Comparison of ENCODE assay signal across 28 mouse cellular contexts in the genomic region with DNA sequence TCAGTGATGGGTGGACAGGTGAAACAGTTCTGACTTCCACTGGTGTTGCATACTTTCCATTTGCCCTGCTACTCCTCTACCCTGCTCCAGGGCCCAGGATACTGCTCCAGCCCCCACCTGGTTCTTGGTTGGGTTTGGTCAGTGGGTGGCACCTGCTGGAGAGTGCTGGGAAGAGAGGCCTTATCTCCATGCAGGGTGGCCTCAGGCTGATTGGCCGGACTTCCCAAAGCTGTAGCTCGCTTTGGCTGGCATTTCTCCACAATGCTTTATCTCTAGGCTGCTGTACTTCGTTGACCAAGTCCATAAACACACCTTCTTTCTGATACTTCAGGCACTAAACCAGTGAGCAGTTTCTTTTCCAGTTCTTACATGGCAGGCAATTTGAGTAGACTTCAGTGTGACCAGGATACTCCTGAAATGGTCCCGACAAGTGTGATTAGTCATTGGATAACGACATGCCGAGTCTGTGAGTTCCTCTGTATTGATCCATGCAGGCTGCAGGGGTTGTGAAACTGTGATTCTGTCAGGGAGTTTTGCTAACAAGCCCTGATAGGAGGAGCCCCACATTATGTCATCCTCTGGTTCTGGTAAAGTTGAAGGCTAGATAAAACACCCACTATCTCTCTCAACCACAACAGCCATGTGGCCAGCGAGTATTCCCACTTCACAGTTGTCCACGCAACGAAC. TPM values are rescaled to one million over a fixed set of nuclear protein-coding genes. Genes with fewer than 3 reads are reported as not detected.
DNase-seq lines count a peak whose midpoint lies in the region; ATAC-seq and TF ChIP-seq lines count a peak whose summit lies in the region.
"Had no signal": no experiment of that assay in that cellular context is flagged by ENCODE, and none has a peak within 500 bp of the region (broad histone marks: within the 10 kb centered on the region; RNA-seq: fewer than 3 reads in every experiment).

No protein-coding gene starts in this region.

- H3K36me3 ChIP-seq in intestine, embryonic 16.5 days (ENCODE audit: control insufficient read depth, insufficient read depth, low read length) = no peaks in the 10 kb centered on the region
- no peaks in the 10 kb centered on the region for H3K36me3 ChIP-seq in liver, embryonic 12.5 days
- H3K36me3 ChIP-seq in midbrain, postnatal 0 days (ENCODE audit: insufficient read depth, low read length) = no peaks in the 10 kb centered on the region
- H3K36me3 ChIP-seq: heart, embryonic 12.5 days; hindbrain, embryonic 10.5 days; limb, embryonic 15.5 days; midbrain, embryonic 12.5 days; neural tube, embryonic 12.5 days had no signal

- ATAC-seq in intestine, embryonic 16.5 days = peak; percentile 75
- ATAC-seq in liver, embryonic 12.5 days = peak; percentile 75
- peak; percentile 46 for ATAC-seq in megakaryocyte progenitor cell, adult 5-6 weeks (replicated peaks; ENCODE audit: poor library complexity)
- no peak for ATAC-seq in midbrain, postnatal 0 days (ENCODE audit: low FRiP score)
- ATAC-seq: activated CD4-positive, CD25-positive, alpha-beta regulatory T cell, adult 4 months; forebrain, embryonic 13.5 days; hindbrain, postnatal 0 days had no signal

- peak overlapping the region; percentile 5; the same call in 1 of the 2 replicates for H3K4me2 ChIP-seq in intestine, embryonic 16.5 days (ENCODE audit: low read depth, low read length)
- H3K4me2 ChIP-seq in liver, embryonic 12.5 days = no peak overlapping the region
- no peak overlapping the region for H3K4me2 ChIP-seq in midbrain, postnatal 0 days (ENCODE audit: low read depth, low read length, poor library complexity, severe bottlenecking)
- H3K4me2 ChIP-seq: forebrain, embryonic 13.5 days; heart, embryonic 12.5 days; limb, embryonic 15.5 days; midbrain, embryonic 12.5 days; neural tube, embryonic 12.5 days had no signal

- H3K27me3 ChIP-seq in intestine, embryonic 16.5 days (replicated peaks; ENCODE audit: control insufficient read depth, insufficient read depth, low read length) = no peaks in the 10 kb centered on the region
- no peaks in the 10 kb centered on the region for H3K27me3 ChIP-seq in liver, embryonic 12.5 days (replicated peaks)
- no peaks in the 10 kb centered on the region for H3K27me3 ChIP-seq in midbrain, postnatal 0 days (ENCODE audit: insufficient read depth, low read length)
- H3K27me3 ChIP-seq: forebrain, embryonic 13.5 days; heart, embryonic 12.5 days; limb, embryonic 15.5 days; midbrain, embryonic 12.5 days; neural tube, embryonic 12.5 days had no signal

- H3K9me3 ChIP-seq in intestine, embryonic 16.5 days (ENCODE audit: control insufficient read depth, low read length) = no peaks in the 10 kb centered on the region
- H3K9me3 ChIP-seq in liver, embryonic 12.5 days (replicated peaks) = no peaks in the 10 kb centered on the region
- no peaks in the 10 kb centered on the region for H3K9me3 ChIP-seq in midbrain, postnatal 0 days (ENCODE audit: low read length)
- H3K9me3 ChIP-seq: forebrain, embryonic 13.5 days; heart, embryonic 12.5 days; hindbrain, embryonic 10.5 days; limb, embryonic 15.5 days; midbrain, embryonic 12.5 days; neural tube, embryonic 12.5 days had no signal

- WGBS in intestine, embryonic 16.5 days = 47% methylated on average over 9 of the region's 9 CpGs
- WGBS in liver, embryonic 12.5 days (ENCODE audit: insufficient replicate concordance) = 18% methylated on average over 9 of the region's 9 CpGs
- 82% methylated on average over 9 of the region's 9 CpGs for WGBS in midbrain, postnatal 0 days

- no peak overlapping the region for H3K9ac ChIP-seq in intestine, embryonic 16.5 days (ENCODE audit: low read depth, low read length)
- no peak overlapping the region for H3K9ac ChIP-seq in liver, embryonic 12.5 days
- H3K9ac ChIP-seq in midbrain, postnatal 0 days (replicated peaks; ENCODE audit: low read length, poor library complexity, severe bottlenecking) = no peak overlapping the region
- H3K9ac ChIP-seq: forebrain, embryonic 13.5 days; heart, embryonic 12.5 days; limb, embryonic 15.5 days; midbrain, embryonic 12.5 days; neural tube, embryonic 12.5 days had no signal

- H3K4me1 ChIP-seq in intestine, embryonic 16.5 days (ENCODE audit: control insufficient read depth, insufficient read depth, low read length) = no peaks in the 10 kb centered on the region
- 0 out of 2 replicates have a peak, but pooled peaks cover 8% of the 10 kb centered on the region for H3K4me1 ChIP-seq in liver, embryonic 12.5 days
- H3K4me1 ChIP-seq in midbrain, postnatal 0 days (ENCODE audit: insufficient read depth, low read length) = no peaks in the 10 kb centered on the region
- H3K4me1 ChIP-seq: forebrain, embryonic 13.5 days; hindbrain, embryonic 10.5 days; limb, embryonic 15.5 days; midbrain, embryonic 12.5 days; neural tube, embryonic 12.5 days had no signal

- no peak for DNase-seq in Muller cell, postnatal 12 days (ENCODE audit: inconsistent ontology term)
- no peak for DNase-seq in adrenal gland, adult (ENCODE audit: inconsistent age in 2 of 2, low spot score in 1 of 2)
- DNase-seq in right cerebral cortex, postnatal 25 days = no peak
- no peak for DNase-seq in midbrain, postnatal 0 days (ENCODE audit: low spot score)
- DNase-seq: adrenal gland, postnatal 14 days; cerebellum, adult 2 months; cerebellum, postnatal 25 days; gastrocnemius, adult 2 months; kidney, postnatal 4 days; left cerebral cortex, postnatal 4 days; lung, postnatal 10 days; right cerebral cortex, postnatal 14 days; spleen, adult 18-20 months; thymus, adult 18-20 months; thymus, postnatal 36 days had no signal

- TF ChIP-seq CTCF in midbrain, postnatal 0 days (IDR thresholded peaks at IDR 0.05) = no peak

- H3K4me3 ChIP-seq in intestine, embryonic 16.5 days (ENCODE audit: low read length) = no peak overlapping the region
- no peak overlapping the region for H3K4me3 ChIP-seq in liver, embryonic 12.5 days
- H3K4me3 ChIP-seq in midbrain, postnatal 0 days (ENCODE audit: low read depth, low read length) = no peak overlapping the region
- H3K4me3 ChIP-seq: forebrain, embryonic 13.5 days; gastrocnemius, adult 2 months; heart, embryonic 12.5 days; hindbrain, embryonic 10.5 days; limb, embryonic 15.5 days; midbrain, embryonic 12.5 days; neural tube, embryonic 12.5 days had no signal

- 0 out of 2 replicates have a peak overlapping the region, but pooled peaks have one; percentile 3 for H3K27ac ChIP-seq in intestine, embryonic 16.5 days (ENCODE audit: low read length)
- no peak overlapping the region for H3K27ac ChIP-seq in liver, embryonic 12.5 days
- no peak overlapping the region for H3K27ac ChIP-seq in midbrain, postnatal 0 days (ENCODE audit: low read depth, low read length)
- H3K27ac ChIP-seq: forebrain, embryonic 13.5 days; gastrocnemius, adult 2 months; hindbrain, embryonic 10.5 days; hindbrain, postnatal 0 days; limb, embryonic 15.5 days; midbrain, embryonic 12.5 days; neural tube, embryonic 12.5 days had no signal

RNA-seq across cellular contexts. Expression of a gene that starts 50.1 kb away (rescaled TPM):
- polyA plus RNA-seq in intestine, embryonic 16.5 days (2015; fragmentation: Nextera tagmentation; extraction: Ambion mirVana) = 8.4 and 9.0 TPM in 2 replicates
- polyA plus RNA-seq in liver, embryonic 12.5 days (2016; fragmentation: Nextera tagmentation; extraction: Ambion mirVana) = 3.0 and 4.0 TPM in 2 replicates
- total RNA-seq in megakaryocyte progenitor cell, adult 5-6 weeks (2015) = not detected in 2 replicates
- not detected in 2 replicates for total RNA-seq in megakaryocyte progenitor cell, adult 5-6 weeks (2017)
- 2.1 and 2.6 TPM in 2 replicates for total RNA-seq in midbrain, postnatal 0 days (2014; rRNA removed)
- polyA plus RNA-seq in midbrain, postnatal 0 days (2015; fragmentation: Nextera tagmentation; extraction: Ambion mirVana) = 0.43 and 0.90 TPM in 2 replicates
- total RNA-seq: layer of hippocampus, postnatal 14 days had no signal
- polyA plus RNA-seq: C2C12 had no signal
